Mouse (Mus musculus) cortical plate, adult 2 months (tissue): Measurements from ENCODE around the gene Tnc. TPM values are rescaled to one million over a fixed set of nuclear protein-coding genes. Genes with fewer than 3 reads are reported as not detected.

Source experiments
- H3K27ac ChIP-seq: fragments of 200-500 bp; 2 replicates; pipeline ENCODE4 v1.5.1; 2012; ENCODE audit warnings: low read length, control low read depth, inconsistent platforms; ENCODE audit not compliant: insufficient read depth
- H3K4me1 ChIP-seq: fragments of 200-500 bp; 2 replicates; pipeline ENCODE4 v1.6.1; 2011; ENCODE audit warnings: low read length; ENCODE audit not compliant: control insufficient read depth, insufficient read depth
- H3K4me3 ChIP-seq: fragments of 200-500 bp; 2 replicates; pipeline ENCODE4 v1.5.1; 2011; ENCODE audit warnings: mild to moderate bottlenecking, low read length, control low read depth; ENCODE audit not compliant: insufficient read depth
- CTCF ChIP-seq: fragments of 200-500 bp; IDR thresholded peaks from 2 replicates; pipeline ENCODE4 v1.5.1; 2011; ENCODE audit warnings: mild to moderate bottlenecking, control low read depth, low read length; ENCODE audit not compliant: insufficient read depth; ENCODE audit errors: extremely low read depth
- POLR2A ChIP-seq: fragments of 200-500 bp; IDR thresholded peaks from 2 replicates; pipeline ENCODE4 v1.6.1; 2011; ENCODE audit warnings: mild to moderate bottlenecking, low read length, control low read depth; ENCODE audit not compliant: insufficient read depth; ENCODE audit errors: extremely low read depth
- polyA plus RNA-seq: library from polyadenylated mRNA; depleted of rRNA; stranded (reverse); fragments of >200 nt; gene quantifications from 2 replicates; pipeline ENCODE4 v1.2.3, GENCODE M21; 2012; rRNA removed

Gene Tnc
- polyA plus RNA-seq, 1 experiment = 1.7 TPM

- TF ChIP-seq POLR2A = no peak
- no peak for TF ChIP-seq CTCF
- no peak overlapping the region for H3K27ac ChIP-seq
- no peaks in the 10 kb centered on the region for H3K4me1 ChIP-seq
- no peak overlapping the region for H3K4me3 ChIP-seq
Measured at GRCm38 (mm10) chr4:63916753-63917152, 130.1 kb downstream of the Tnc start.

GRCm38 (mm10) chr4:63916288-63916687 is 130.5 kb downstream of the Tnc start:
- H3K4me3 ChIP-seq = no peak overlapping the region
- no peak overlapping the region for H3K27ac ChIP-seq
- TF ChIP-seq POLR2A (no peak), CTCF (no peak)
- H3K4me1 ChIP-seq = no peaks in the 10 kb centered on the region

Other genes with a start within 250 kb of the Tnc start
- gene Tnfsf8, start 185.7 kb downstream of the Tnc start, polyA plus RNA-seq = 0.02 TPM in 1 of 2 replicates, not detected in the other